Mouse (Mus musculus) right cerebral cortex, postnatal 25 days (tissue): Measurements from ENCODE around the gene Stac3.

ENCODE experiments used
- DNase-seq: peaks from one replicate; pipeline ENCODE4 v3.0.0; 2022

The Stac3 gene

DNA sequence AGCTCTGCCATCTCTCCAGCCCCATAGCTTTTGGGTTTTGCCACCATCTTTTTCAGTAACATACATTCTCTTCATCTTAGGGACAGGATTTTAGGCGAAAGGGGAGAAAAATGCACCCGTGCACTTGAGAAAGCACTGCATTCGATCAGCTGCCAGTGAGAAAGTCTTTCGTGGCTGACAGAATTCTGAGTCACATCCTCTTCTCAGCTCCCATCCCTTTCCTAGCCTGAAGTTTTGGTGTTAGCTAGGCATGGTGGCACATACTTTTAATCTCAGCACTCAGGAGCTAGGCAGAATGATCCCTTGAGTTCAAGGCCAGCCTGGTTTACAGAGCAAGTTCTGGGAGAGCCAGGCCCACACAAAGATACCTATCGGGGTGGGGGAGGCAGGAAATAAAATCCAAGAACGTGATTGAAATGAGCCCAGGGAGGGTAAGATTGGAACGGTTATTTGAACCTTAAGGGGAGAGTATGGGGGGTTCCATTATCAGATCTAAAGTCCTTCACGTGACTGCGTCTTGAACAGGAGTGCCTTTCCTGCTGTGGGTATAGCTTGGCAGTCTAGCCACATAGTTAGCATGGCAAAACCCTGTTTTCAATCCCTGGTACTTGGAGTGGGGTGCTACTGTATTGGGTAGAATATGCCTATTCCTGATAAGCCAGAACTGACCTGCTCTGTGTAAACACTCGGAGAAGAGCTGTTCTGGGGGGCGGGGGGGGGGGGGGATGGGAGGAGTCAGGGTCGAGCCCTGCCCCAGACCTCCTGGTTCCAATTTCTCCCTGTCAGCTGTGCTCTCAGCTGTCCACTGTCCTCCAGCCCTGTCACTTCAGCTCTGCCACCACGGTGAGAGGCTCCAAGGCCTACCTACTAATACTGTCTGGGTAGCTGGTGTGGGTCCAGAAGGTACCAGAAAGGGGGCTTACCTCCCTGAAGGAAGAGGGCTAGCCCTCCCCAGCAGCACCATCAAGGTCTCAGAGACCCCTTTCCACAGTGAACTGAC lies at the start of gene Stac3:
Gene Stac3, plus strand, starts transcription at position 793 of the 1,000 bp plus-strand sequence.
- no peak for DNase-seq

DNA sequence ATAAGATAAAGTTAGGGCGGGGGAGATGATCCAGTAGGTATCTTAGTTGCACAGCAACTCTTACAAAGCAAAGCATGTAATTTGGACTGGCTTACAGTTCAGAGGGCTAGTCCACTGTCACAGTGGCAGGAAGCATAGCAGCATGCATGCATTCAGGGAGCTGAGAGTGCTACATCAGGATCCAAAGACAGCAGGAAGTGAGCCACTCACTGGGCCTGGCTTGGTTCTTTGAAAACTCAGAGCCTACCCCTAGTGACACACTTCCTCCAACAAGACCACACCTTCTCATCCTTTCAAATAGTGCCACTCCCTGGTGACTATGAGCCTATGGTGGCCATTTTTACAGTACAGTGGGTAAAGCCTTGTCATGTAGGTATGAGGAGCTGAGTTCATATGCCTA lies 47.8 kb upstream of the Stac3 start:
- DNase-seq = no peak

DNA sequence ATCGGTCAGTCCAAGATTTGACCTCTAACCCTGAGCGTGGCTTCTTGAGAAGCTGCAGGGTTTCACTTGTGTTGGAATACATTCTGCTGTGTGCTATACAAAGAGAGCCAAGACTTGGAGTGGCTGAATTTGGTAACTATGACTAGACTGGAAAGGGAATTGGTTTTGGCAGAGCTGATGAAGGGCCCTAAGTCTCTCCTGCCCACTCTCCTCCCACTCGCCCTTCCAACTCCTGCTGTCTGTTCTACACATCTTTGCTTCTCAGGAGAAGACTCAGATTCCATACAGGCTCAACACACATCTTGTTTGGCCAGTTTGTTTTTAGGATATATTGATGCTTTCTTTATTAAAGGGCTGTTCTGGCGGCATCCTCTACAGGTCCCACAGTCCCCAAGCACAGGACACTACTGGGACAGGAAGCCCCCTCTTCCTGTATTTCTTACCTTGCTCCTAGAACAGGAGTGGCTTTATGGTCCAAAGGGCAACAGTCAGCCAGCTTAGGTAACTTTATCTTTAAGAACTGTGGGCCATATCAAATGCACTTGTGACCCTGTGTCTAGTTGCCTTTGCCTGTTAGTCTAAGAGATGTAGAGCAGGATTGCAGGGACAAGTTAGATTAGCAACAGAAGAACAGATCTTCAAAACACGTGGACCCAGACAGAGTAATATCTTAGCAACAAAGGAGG lies 38.9 kb upstream of the Stac3 start:
- DNase-seq = peak; percentile 55

DNA sequence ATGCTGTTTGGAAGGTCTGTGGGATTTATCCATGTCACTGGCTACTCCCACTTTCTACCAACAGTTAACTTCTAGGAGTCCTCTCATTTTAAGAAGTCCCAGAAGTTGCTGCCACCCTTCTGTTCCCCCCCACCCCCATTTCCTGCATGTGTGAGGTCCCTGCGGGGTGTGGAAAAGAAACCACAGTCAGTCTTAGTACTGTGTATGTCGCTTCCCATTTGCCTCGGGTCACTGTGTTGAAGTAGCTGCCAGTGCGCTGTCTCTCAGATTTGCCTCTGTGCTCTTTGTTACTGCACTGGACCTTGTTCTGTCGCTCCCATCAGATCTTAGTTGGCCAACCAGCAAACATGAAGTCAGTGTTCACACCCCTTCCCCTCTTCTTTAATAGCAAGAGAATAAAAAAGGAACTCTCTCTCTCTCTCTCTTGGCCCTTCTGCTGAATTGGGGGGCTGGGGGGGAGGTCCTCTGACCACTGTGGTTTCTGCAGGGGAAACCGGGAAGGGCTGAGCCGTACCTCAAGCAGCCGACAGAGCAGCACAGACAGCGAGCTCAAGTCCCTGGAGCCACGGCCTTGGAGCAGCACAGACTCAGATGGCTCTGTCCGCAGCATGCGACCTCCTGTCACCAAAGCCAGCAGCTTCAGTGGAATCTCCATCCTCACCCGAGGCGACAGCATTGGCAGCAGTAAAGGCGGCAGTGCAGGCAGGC lies 30.1 kb upstream of the Stac3 start:
- DNase-seq = no peak

DNA sequence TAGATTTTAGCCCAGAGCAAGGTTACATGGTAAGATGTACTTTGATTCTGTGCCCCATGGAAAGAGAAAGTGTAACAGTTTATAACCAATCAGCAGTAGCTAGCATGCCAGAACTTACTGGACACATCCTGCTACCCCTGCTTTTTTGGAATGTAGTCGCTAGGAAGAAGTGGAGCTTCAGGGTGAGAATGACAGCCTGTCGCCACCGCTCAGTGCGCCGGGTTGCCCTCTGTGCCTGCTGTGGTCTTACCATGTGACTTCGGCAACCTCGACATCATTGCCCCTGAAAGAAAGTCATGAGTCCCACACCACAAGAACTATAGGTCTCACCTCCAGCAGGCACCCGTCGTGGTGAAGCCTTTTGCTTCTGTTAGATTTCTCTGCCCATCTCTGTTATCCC lies 28.8 kb upstream of the Stac3 start:
- no peak for DNase-seq

DNA sequence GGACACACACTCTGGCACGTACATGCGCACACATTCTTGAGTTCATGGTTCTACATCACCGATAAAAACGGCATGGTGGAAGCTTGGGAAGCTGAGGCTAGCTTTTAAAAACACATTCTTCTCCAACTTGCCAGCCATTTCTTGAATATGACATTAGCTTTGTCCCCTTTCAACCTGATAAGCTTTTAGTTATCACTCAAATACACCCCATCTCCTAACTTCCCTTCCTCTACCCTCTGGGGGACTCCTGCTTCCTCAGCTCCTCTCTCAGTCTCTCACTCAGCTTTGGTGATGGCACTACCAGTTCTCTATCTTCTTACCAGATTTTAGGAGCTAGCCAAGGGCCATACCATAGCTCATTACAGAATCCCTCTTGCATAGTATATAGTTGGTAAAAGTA lies 26.3 kb upstream of the Stac3 start:
- no peak for DNase-seq

DNA sequence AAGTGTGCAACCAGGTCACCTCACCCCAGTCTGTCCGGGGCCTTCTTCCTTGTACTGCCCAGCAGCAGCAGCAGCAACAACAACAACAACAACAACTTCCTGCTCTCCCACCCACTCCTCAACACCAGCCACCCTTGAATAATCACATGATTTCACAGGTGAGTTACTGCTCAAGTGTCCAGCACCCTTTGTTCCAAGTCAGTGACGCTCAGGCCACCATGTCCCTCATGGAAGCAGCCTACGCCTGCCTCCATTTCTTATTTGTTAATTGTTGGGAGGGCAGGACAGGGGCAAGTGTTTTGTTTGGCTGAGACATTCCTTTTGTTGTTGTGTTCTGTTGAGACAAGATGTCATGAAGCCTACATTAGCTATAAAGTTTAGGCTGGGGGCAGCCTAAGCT lies 24.9 kb upstream of the Stac3 start:
- DNase-seq = no peak

DNA sequence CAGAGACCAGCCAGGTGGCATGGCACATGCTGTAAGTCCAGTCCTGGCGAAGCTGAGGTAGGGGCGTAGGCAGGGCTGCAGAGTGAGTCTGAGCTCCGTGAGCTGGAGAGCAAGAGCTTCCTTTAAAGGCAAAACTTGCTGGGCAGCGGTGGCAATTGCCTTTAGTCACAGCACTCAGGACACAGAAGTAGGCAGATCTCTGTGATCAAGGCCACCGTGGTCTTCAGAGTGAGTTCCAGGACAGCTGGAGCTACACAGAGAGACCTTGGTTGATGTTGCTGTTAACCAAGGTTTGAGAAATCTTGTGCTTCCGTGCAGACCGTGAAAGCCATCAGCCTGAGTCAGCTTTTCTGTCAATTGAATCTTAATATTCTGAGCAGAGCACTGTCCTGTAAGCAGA lies 24.2 kb upstream of the Stac3 start:
- no peak for DNase-seq

DNA sequence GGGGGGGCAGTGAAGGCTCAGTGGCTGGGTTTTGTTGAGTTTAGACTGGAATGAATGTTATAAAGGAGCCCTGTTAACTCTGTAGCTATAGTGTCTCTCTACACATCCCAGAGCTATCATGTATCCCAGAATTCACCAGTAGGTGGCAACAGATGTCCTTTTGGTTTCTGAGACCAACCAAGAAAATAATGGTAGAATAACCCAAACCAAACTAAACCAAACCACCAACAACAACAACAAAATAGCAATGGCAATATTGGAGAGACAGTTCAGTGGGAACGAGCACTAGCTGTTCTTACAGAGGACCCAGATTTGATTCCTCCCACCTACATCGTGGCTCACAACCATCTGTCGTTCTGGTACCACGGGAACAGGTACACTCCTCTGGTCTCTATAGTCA lies 22.4 kb upstream of the Stac3 start:
- no peak for DNase-seq

DNA sequence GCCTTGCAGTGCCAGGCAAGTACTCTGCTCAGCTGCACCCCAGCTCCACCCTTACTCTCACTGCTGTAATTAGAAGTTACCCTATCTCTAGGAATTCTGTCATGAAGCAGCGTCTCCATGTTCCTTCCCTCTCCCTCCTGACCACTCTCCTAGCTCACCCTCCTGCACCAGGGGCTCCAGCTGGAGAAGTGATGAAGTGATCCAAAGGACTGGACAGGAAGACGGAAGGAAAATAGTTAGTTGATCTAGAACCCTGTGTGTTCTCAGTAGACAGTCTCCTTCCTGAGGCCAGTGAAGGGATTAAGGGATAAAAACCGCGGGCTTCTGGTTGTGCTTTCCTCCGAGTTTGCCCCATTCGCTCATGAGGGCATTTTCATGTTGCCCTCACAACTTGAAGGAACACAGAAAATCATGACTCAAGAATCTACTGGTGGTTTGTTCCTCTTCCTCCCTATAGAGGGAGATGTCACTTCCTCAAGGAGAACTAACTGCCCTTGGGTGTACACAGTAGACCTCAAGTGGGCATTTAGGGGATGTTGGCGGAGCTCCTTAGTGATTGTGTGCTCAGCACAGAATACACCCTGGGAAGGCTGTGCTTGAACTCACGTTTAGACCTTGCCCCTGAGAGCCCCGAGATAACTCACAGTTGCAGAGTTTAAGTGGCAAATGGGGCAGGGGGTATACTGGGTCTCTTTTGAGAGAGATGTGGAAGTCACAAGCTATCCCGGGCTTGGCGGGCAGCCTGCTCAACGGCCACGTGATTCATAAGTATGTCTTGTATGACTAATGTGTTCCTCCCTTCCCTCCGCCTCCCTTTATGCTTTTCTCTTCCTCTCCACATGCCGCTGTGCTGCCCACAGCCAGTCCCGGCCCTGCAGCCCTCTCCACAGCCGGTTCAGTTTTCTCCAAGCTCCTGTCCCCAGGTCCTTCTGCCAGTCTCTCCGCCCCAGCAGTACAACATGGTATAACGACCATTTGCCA lies 20.4 kb upstream of the Stac3 start:
- peak; percentile 71 for DNase-seq

DNA sequence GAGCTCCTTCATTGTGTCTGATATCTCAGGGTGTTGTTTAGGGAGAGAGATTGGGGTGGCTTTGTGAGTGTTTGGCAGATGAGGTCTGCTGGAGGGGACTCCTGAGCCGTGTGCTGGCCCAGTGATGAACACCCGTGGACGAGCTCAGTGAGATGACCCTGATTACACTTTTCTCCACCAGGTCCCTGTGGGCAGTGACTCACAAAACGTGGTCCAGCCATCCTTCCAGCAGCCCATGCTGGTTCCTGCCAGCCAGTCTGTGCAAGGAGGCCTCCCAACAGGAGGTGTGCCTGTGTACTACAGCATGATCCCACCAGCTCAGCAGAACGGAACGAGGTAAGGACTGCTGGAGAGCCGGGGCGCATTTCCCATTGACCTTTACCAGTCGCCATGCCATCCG lies 16.3 kb upstream of the Stac3 start:
- no peak for DNase-seq

DNA sequence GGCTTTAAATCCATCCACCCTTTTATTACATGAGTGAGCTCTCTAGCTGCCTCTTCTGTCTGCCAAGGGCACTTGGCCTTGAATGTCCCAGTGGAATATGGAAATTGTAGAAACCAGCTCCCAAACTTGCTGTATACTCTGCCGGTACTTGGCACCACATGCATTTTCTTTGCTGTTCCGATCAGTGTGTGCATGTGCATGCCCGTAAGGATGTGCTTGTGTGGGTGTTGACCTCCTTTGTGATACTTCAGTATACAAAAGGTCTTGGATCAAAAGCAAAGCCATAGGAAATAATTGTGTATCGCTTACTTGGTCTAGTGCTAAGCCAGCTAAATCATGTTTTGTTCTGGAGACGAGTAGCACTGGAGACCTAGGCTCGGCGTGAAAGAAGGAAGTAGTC lies 12.6 kb upstream of the Stac3 start:
- DNase-seq = no peak

DNA sequence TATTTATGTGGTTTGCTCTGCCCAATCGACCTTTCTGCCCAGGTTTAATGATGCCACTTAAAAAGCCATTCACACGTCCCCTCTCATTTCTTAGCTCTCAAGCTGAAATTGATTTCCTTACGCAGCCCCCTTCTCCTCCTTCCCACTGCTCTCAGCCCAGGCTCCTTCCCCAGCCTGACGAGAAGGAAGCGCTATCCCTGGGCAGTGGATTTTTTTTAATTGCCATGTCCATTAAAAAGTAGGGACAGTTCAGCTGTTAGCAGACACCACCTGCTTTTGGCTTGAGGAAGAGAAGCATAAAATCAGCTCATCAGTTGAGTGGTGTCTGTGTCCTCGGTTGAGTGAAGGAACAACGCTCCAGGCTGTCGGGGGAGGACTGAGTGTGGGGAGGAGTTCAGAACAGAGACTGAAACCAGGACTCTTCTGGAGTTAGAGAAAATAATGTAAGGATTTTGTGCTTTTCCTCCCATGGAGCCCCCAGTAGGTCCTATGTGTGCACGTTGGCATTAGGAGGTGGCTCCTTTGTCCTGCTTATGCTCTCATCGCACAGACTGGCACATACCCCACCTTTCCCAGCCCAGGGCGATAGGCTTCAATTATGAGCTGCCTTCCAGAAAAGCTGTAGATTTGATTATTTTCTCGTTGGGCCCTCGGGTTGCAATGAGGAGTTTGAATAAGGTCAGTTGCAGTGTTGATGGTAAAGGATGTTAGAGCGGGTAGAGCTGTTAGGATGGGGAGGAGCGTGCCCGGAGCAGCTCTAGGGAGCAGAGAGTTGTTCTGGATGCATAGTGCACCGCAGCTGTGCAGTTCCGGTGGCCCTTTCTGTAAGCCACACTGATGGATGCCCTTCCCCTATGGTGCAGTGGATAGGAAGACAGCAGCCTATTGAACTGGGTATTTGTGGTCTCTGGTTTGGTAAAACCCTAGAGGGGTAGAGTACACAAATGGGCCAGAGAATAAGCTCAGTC lies 11.0 kb upstream of the Stac3 start:
- no peak for DNase-seq

DNA sequence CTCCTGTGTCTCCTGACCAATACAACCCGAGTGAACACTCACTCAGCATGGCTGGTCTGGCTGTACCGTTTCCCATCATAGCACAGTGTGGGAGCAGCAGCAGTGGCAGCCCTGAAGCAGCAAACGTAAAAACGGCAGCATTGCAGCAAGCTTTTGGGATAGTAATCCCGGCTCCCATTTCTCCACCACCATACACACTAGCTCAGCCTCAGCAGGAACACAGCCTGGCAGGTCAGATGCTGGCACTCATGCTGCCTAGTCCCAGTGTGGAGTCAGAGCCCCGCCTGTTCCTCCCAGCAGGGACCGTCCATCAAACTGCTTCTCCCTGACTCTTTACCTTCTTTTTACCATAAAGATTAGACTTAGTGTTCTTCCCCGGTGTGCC lies 10.4 kb upstream of the Stac3 start:
- DNase-seq = no peak

DNA sequence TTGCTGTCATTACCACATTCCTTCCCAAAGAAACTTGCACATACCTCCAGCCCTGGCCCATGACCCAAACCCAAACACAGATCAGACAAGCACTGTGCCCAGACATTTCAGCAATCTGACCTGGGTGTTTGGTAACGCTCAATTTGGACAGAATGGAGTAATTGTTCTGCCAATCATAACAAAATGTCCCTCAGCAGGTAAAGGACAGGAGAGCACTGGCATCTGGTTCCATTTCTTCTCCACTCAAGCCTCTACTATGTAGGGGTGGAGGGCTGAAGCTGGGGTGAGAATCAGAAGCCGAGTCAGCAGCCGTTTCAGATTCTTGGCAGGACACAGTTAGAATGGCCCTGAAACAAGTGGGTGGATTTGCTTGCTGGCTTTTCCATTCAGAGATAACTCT lies 9.4 kb upstream of the Stac3 start:
- DNase-seq = no peak

DNA sequence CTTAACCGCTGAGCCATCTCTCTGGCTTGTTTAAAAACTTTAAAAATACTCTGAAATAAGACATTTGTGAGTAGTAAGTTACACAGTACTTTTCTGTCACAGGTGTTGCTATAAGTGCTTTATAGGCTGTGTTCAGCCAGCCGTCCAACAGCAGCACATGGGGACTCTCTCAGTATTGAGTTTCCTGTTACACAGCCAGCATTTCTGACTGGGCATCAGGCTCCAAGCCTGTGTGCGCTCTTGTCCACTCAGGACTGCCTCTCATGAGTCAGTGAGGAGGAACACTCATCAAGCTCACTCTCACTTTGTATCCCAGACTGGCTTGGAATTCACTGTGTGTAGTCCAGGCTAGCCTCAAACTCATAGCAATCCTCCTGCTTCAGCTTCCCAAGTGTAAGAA lies 5.3 kb upstream of the Stac3 start:
- DNase-seq = no peak

DNA sequence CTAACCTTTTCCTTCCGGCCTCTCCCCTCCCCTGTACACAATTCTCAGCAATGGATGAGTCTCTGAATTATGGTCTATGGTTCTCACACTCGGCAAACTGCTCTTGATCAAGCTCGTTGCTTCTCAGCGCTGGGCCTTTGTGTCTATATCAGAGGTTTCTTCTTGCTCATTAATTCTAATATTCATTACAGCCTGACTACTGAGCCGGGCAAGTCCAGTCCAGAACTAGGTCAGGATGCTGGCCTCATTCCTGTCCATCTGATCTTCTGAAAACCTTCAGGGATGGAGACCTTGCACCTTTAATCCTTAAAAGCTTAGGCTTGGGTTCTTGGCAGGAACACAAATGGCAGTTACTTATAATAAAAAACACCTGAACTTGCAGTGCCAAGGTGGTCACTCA lies 2.0 kb upstream of the Stac3 start:
- DNase-seq = no peak

DNA sequence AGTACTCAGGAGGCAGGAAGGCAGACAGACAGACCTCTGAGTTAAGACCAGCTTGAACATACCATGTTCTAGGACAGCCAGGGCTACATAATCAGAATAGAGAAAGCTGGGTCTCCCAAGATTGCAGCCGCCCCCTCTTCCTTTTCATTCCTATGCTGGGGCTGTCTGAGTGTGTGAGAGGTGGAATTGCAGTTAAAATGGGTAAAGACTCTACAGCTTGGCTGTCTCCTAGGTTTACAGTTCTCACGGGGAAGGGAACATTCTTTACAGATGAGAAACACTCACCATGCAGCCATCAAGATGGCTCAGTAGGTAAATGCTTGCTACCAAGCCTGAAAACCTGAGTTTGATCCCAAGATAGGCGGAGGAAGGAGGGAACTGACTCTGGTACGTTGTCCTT lies 1.4 kb upstream of the Stac3 start:
- no peak for DNase-seq

DNA sequence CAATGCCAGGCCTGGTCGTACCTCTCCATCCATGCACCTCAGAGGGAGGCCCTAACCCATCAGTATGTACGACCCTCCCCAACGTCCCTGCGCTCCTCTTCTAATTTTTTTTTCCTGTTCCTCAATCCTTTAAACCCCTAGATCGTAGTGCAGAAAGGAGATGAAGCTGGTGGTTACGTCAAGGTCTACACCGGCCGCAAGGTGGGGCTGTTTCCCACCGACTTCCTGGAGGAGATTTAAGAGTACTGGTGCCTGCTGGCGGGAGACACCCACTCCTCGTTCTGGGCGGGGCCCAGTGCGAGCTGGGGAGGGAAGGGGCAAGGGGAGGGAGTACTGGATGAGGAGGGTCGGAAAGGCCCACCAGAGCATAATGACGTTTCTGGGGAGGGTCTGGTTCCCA lies 6.8 kb downstream of the Stac3 start:
- peak; percentile 61 for DNase-seq

DNA sequence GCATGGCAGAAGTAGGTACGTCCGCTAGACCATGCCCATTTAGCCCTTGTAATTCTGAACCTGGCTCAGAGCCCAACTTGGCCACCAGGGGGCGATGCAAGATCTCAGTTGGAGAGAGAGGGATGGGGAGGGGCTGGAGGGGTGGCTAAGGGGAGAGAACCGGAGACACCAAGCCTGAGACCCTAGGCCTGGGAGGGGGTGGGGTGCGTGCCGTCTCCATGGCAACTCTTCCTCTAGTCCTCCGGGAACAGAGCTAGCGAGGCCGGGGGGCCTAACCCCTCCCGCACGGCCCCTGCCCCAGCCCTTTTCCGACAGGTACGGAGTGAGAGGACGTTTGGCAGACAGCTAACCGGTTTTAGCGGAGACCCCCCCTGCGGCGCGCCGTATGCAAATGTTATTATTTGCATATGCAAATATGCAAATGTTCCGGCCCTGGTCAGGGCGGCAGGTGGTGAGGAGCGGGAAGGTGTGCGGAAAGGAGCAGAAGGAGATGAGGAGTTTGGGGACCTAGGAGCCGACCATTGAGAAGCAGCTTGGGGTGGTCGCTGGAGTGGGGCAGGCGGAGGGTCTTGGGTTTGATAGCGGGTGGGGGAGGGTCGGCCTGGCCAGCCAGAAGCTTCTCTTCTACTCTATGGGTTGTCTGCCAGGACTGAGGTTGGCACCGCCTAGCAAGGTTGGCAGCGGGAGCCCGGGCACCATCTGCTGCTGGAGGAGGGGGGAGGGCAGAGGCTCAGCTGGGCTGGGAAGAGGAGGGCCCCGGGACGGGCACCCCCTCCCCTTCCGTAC lies 7.8 kb downstream of the Stac3 start:
- DNase-seq = peak; percentile 72
